Mouse (Mus musculus): ENCODE measurements at regions not wholly inside any gene's neighbourhood (a gene's known extent, or its start where the extent isn't known, plus 50 kb on each side); places are given as distances from the start of the nearest gene placed in this dataset.

DNA sequence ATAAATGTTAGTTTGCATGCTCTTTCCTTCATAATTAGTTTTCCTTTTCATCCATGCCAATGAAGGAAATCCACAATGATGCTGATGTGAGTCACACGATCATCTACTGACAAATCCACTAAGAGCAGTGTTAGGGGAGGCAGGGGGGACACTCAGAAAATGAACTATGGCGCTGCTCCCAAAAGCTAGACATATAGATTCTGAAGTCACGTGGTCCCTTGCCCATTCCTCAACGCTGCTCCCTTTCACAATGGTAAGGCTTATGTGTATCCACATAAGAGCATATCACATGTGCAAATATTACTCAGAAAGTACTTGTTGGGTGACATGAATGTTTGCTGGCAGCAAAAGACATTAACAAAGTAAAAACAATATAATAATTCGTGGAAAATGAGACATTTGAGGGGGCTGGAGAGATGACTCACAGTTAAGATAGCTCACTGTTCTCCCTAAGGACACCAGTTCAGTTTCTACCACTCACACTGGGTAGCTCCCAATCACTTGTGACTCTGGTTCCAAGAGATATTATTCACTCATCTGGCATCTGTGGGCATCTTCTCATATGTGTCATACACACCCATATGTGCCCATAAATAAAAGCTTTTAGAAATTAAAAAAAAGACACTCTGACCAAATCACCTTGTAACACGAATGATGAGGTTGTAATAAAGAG lies 88.3 kb upstream of the Ccdc190 start:
- Histone ChIP-seq H3K27me3 (ENCODE audit: control insufficient read depth, insufficient read depth, low read length) (no peaks in the 10 kb centered on the region), H3K9me3 (ENCODE audit: control insufficient read depth, low read length) (no peaks in the 10 kb centered on the region), H3K4me3 (ENCODE audit: low read length) (no peak overlapping the region), H3K9ac (ENCODE audit: low read depth, low read length) (no peak overlapping the region), H3K27ac (ENCODE audit: low read depth, low read length) (no peak overlapping the region), H3K36me3 (ENCODE audit: control insufficient read depth, insufficient read depth, low read length) (no peaks in the 10 kb centered on the region), H3K4me2 (replicated peaks; ENCODE audit: low read depth, low read length) (no peak overlapping the region), H3K4me1 (ENCODE audit: control insufficient read depth, insufficient read depth, low read length) (no peaks in the 10 kb centered on the region)
- WGBS = 82% methylated on average over 6 of the region's 6 CpGs
- no peak for ATAC-seq (ENCODE audit: low FRiP score, low TSS enrichment)

DNA sequence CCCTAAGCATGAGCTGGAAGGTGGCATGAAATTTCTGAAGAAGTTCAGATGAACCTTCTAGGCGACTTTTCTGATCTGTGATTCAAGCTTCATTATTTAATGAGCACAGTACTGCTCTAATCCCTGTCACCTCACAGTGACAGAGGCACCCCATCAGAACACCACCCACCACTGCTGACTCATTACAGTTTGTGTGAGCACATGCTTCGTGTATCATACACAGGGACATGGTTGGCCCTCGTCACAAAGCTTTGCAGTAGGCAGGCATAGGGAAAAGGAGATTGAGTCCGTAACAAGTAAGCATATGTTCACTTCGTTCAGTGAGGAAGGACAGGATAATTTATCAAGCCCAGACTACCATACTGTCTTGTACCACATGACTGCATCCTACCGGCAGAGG lies 85.9 kb upstream of the Rgs4 start:
- no peak overlapping the region for H3K4me3 ChIP-seq (ENCODE audit: low read length)
- H3K27ac ChIP-seq (ENCODE audit: low read depth, low read length) = no peak overlapping the region
- WGBS = 75% methylated on average over 6 of the region's 6 CpGs
- H3K27me3 ChIP-seq (ENCODE audit: control insufficient read depth, insufficient read depth, low read length) = no peaks in the 10 kb centered on the region
- no peak overlapping the region for H3K9ac ChIP-seq (ENCODE audit: low read depth, low read length)
- ATAC-seq (ENCODE audit: low FRiP score, low TSS enrichment) = no peak
- H3K36me3 ChIP-seq (ENCODE audit: control insufficient read depth, insufficient read depth, low read length) = no peaks in the 10 kb centered on the region
- H3K4me1 ChIP-seq (ENCODE audit: control insufficient read depth, insufficient read depth, low read length) = no peaks in the 10 kb centered on the region
- H3K9me3 ChIP-seq (ENCODE audit: control insufficient read depth, low read length) = no peaks in the 10 kb centered on the region
- no peak overlapping the region for H3K4me2 ChIP-seq (replicated peaks; ENCODE audit: low read depth, low read length)

DNA sequence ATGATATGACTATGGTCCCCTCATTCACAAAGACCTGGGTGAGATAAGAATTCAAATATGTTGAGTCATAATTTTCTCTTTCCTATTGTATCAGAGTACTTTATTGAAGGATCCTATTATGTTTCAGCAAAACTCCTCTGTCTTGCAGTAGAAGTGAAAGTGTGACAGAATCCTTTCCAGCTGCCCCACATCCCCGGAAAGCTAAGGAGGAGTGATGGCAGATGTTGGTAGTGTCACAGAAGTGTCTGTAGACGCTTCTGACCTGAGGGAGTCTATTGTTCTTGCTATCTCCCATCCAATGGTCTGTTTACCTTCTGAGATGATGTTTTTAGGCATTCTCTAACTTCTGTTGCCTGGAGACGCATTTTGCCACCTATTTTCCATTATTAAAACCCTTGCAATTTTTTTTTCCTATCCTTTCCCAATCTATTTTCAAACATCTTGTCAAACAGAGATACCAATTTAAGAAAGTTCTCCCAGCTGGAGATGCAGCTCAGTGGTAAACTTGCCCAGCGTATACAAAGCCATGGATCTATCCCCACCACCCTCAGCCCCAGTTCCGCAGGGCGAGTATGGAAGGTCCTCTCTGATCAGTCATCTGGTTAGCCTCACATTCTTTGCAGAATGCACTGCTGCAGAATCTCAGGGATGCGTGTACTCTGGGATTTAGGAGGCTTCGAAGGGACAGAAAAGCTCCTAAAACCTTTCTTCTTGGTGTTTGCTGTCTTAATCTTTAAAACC lies 84.1 kb upstream of the Rgs4 start:
- Histone ChIP-seq H3K4me3 (ENCODE audit: low read length) (no peak overlapping the region), H3K4me1 (ENCODE audit: control insufficient read depth, insufficient read depth, low read length) (no peaks in the 10 kb centered on the region), H3K4me2 (replicated peaks; ENCODE audit: low read depth, low read length) (no peak overlapping the region), H3K9me3 (ENCODE audit: control insufficient read depth, low read length) (no peaks in the 10 kb centered on the region), H3K9ac (ENCODE audit: low read depth, low read length) (no peak overlapping the region), H3K27ac (ENCODE audit: low read depth, low read length) (no peak overlapping the region), H3K36me3 (ENCODE audit: control insufficient read depth, insufficient read depth, low read length) (no peaks in the 10 kb centered on the region), H3K27me3 (ENCODE audit: control insufficient read depth, insufficient read depth, low read length) (no peaks in the 10 kb centered on the region)
- 74% methylated on average over 8 of the region's 8 CpGs for WGBS
- no peak for ATAC-seq (ENCODE audit: low FRiP score, low TSS enrichment)

- no peaks in the 10 kb centered on the region for H3K27me3 ChIP-seq (ENCODE audit: control insufficient read depth, insufficient read depth, low read length)
- H3K4me1 ChIP-seq (ENCODE audit: control insufficient read depth, insufficient read depth, low read length) = no peaks in the 10 kb centered on the region
- 52% methylated on average over 1 of the region's 1 CpGs for WGBS
- H3K36me3 ChIP-seq (ENCODE audit: control insufficient read depth, insufficient read depth, low read length) = no peaks in the 10 kb centered on the region
- H3K27ac ChIP-seq (ENCODE audit: low read depth, low read length) = no peak overlapping the region
- no peaks in the 10 kb centered on the region for H3K9me3 ChIP-seq (ENCODE audit: control insufficient read depth, low read length)
- H3K4me2 ChIP-seq (replicated peaks; ENCODE audit: low read depth, low read length) = no peak overlapping the region
- no peak overlapping the region for H3K9ac ChIP-seq (ENCODE audit: low read depth, low read length)
- no peak for ATAC-seq (ENCODE audit: low FRiP score, low TSS enrichment)
- no peak overlapping the region for H3K4me3 ChIP-seq (ENCODE audit: low read length)
Measured at GRCm38 (mm10) chr1:169830596-169830995, 83.2 kb upstream of the Rgs4 start.

GRCm38 (mm10) chr1:169822034-169822433 lies 74.6 kb upstream of the Rgs4 start:
- Histone ChIP-seq H3K4me3 (ENCODE audit: low read length) (no peak overlapping the region), H3K4me1 (ENCODE audit: control insufficient read depth, insufficient read depth, low read length) (no peaks in the 10 kb centered on the region), H3K9me3 (ENCODE audit: control insufficient read depth, low read length) (no peaks in the 10 kb centered on the region), H3K9ac (ENCODE audit: low read depth, low read length) (no peak overlapping the region), H3K4me2 (replicated peaks; ENCODE audit: low read depth, low read length) (no peak overlapping the region), H3K27ac (ENCODE audit: low read depth, low read length) (no peak overlapping the region), H3K36me3 (ENCODE audit: control insufficient read depth, insufficient read depth, low read length) (no peaks in the 10 kb centered on the region), H3K27me3 (ENCODE audit: control insufficient read depth, insufficient read depth, low read length) (no peaks in the 10 kb centered on the region)
- 85% methylated on average over 7 of the region's 7 CpGs for WGBS
- no peak for ATAC-seq (ENCODE audit: low FRiP score, low TSS enrichment)

DNA sequence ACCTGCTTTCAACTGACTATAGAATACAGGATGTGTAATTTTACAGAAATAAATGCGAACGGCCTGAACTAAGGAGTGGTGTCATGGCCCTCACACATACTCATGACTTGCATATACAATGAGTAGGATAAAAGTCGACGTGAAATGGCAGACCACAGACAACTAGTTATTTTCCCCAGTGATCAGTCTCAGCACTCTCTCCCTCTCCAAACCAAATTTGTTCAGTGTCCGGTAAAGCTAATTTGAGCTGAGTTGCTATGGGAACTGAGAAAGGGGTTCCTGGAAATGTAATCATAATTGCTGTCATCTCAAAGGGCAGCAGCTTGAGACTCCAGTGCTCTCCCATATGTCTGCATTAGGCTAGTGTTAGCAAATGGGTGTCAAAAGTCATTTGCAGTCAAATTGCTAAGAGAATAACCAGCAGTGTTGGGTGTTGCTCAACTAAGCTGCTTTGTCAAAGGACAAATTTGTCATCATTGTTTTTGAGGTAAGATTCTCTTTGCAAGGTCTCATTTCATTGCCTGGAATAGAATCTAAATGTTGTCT lies 72.0 kb upstream of the Rgs4 start:
- Histone ChIP-seq H3K4me2 (replicated peaks; ENCODE audit: low read depth, low read length) (no peak overlapping the region), H3K4me1 (ENCODE audit: control insufficient read depth, insufficient read depth, low read length) (no peaks in the 10 kb centered on the region), H3K4me3 (ENCODE audit: low read length) (no peak overlapping the region), H3K27me3 (ENCODE audit: control insufficient read depth, insufficient read depth, low read length) (no peaks in the 10 kb centered on the region), H3K36me3 (ENCODE audit: control insufficient read depth, insufficient read depth, low read length) (no peaks in the 10 kb centered on the region), H3K27ac (ENCODE audit: low read depth, low read length) (no peak overlapping the region), H3K9ac (ENCODE audit: low read depth, low read length) (no peak overlapping the region), H3K9me3 (ENCODE audit: control insufficient read depth, low read length) (no peaks in the 10 kb centered on the region)
- 86% methylated on average over 5 of the region's 5 CpGs for WGBS
- ATAC-seq (ENCODE audit: low FRiP score, low TSS enrichment) = no peak

- Histone ChIP-seq H3K9me3 (ENCODE audit: control insufficient read depth, low read length) (no peaks in the 10 kb centered on the region), H3K9ac (ENCODE audit: low read depth, low read length) (no peak overlapping the region), H3K4me3 (ENCODE audit: low read length) (no peak overlapping the region), H3K27ac (ENCODE audit: low read depth, low read length) (no peak overlapping the region), H3K4me1 (ENCODE audit: control insufficient read depth, insufficient read depth, low read length) (no peaks in the 10 kb centered on the region), H3K27me3 (ENCODE audit: control insufficient read depth, insufficient read depth, low read length) (no peaks in the 10 kb centered on the region), H3K4me2 (replicated peaks; ENCODE audit: low read depth, low read length) (no peak overlapping the region), H3K36me3 (ENCODE audit: control insufficient read depth, insufficient read depth, low read length) (no peaks in the 10 kb centered on the region)
- WGBS = 70% methylated on average over 6 of the region's 6 CpGs
- ATAC-seq (ENCODE audit: low FRiP score, low TSS enrichment) = no peak
Measured at GRCm38 (mm10) chr1:169816939-169817338, 69.5 kb upstream of the Rgs4 start.

DNA sequence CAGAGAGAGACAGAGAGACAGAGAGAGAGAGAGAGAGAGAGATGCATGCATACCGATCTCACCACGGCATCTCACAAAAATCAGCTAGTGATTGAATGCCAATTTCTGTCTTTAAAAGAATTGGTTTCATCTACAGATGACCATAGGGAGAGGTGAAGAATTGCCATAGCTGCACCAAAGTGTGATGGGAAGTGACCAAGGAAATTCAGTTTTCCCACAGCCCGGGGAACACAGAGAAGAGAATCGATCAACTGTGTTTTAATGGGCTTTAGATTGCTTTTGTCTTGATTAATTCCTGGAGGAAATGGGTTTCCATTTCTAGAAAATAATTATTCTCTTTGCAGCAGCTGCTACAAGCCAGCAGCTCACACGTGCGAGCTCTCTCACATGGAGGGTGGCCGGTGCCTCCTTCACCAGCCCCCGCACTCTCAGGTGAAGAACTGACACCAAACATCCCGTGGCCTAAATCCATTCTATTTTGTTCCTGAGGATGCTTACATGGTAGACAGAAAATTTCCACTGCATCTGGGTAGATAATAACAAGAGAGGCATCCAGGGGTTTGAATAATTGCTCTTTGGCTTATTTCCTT lies 65.2 kb upstream of the Rgs4 start:
- Histone ChIP-seq H3K9me3 (ENCODE audit: control insufficient read depth, low read length) (no peaks in the 10 kb centered on the region), H3K27me3 (ENCODE audit: control insufficient read depth, insufficient read depth, low read length) (no peaks in the 10 kb centered on the region), H3K4me2 (replicated peaks; ENCODE audit: low read depth, low read length) (no peak overlapping the region), H3K4me1 (ENCODE audit: control insufficient read depth, insufficient read depth, low read length) (no peaks in the 10 kb centered on the region), H3K27ac (ENCODE audit: low read depth, low read length) (no peak overlapping the region), H3K36me3 (ENCODE audit: control insufficient read depth, insufficient read depth, low read length) (no peaks in the 10 kb centered on the region), H3K4me3 (ENCODE audit: low read length) (no peak overlapping the region), H3K9ac (ENCODE audit: low read depth, low read length) (no peak overlapping the region)
- ATAC-seq (ENCODE audit: low FRiP score, low TSS enrichment) = no peak
- 77% methylated on average over 9 of the region's 9 CpGs for WGBS
